Mouse (Mus musculus): ENCODE data around the gene 2310022A10Rik. TPM values are rescaled to one million over a fixed set of nuclear protein-coding genes. Genes with fewer than 3 reads are reported as not detected.
A peak's percentile ranks its signal among the peaks of the same experiment; 100 is the strongest.

2310022A10Rik gene
- polyA plus RNA-seq, 1 experiment from 2014 or later: 35.8 TPM

- H3K4me1 ChIP-seq: no peaks in the 10 kb centered on the region
- H3K9me3 ChIP-seq: no peaks in the 10 kb centered on the region
- no peak overlapping the region for H3K9ac ChIP-seq
- WGBS: 26% methylated on average over 10 of the region's 10 CpGs
- H3K36me3 ChIP-seq: peaks cover 16% of the 10 kb centered on the region
- H3K27ac ChIP-seq: no peak overlapping the region
- H3K4me3 ChIP-seq: no peak overlapping the region
- no peaks in the 10 kb centered on the region for H3K27me3 ChIP-seq
- ATAC-seq (ENCODE audit: insufficient number of reproducible peaks, insufficient read depth, low FRiP score, low TSS enrichment): peak; percentile 54; the same call in 1 of the 2 replicates
- no peak overlapping the region for H3K4me2 ChIP-seq (replicated peaks)
Measured at GRCm38 (mm10) chr7:27526039-27526827, 26.8 kb upstream of the 2310022A10Rik start.

- no peak overlapping the region for H3K9ac ChIP-seq
- no peaks in the 10 kb centered on the region for H3K9me3 ChIP-seq
- no peak for ATAC-seq (ENCODE audit: insufficient number of reproducible peaks, insufficient read depth, low FRiP score, low TSS enrichment)
- H3K27me3 ChIP-seq: no peaks in the 10 kb centered on the region
- 84% methylated on average over 21 of the region's 21 CpGs for WGBS
- H3K27ac ChIP-seq: no peak overlapping the region
- no peaks in the 10 kb centered on the region for H3K4me1 ChIP-seq
- H3K36me3 ChIP-seq: peaks cover 42% of the 10 kb centered on the region
- H3K4me2 ChIP-seq (replicated peaks): no peak overlapping the region
- no peak overlapping the region for H3K4me3 ChIP-seq
Measured at GRCm38 (mm10) chr7:27529070-27529469, 24.0 kb upstream of the 2310022A10Rik start.

GRCm38 (mm10) chr7:27530937-27531336 is 22.1 kb upstream of the 2310022A10Rik start:
- Histone ChIP-seq H3K36me3 (peaks cover 51% of the 10 kb centered on the region), H3K9ac (no peak overlapping the region), H3K27ac (no peak overlapping the region), H3K4me1 (no peaks in the 10 kb centered on the region), H3K27me3 (no peaks in the 10 kb centered on the region), H3K9me3 (no peaks in the 10 kb centered on the region), H3K4me3 (no peak overlapping the region), H3K4me2 (replicated peaks) (no peak overlapping the region)
- 77% methylated on average over 3 of the region's 3 CpGs for WGBS
- no peak for ATAC-seq (ENCODE audit: insufficient number of reproducible peaks, insufficient read depth, low FRiP score, low TSS enrichment)

GRCm38 (mm10) chr7:27531707-27532106 is 21.3 kb upstream of the 2310022A10Rik start:
- Histone ChIP-seq H3K36me3 (peaks cover 58% of the 10 kb centered on the region), H3K27me3 (no peaks in the 10 kb centered on the region), H3K9me3 (no peaks in the 10 kb centered on the region), H3K4me1 (no peaks in the 10 kb centered on the region), H3K9ac (no peak overlapping the region), H3K27ac (no peak overlapping the region), H3K4me3 (no peak overlapping the region), H3K4me2 (replicated peaks) (no peak overlapping the region)
- ATAC-seq (ENCODE audit: insufficient number of reproducible peaks, insufficient read depth, low FRiP score, low TSS enrichment): peak; percentile 36; the same call in 1 of the 2 replicates
- 92% methylated on average over 10 of the region's 10 CpGs for WGBS

GRCm38 (mm10) chr7:27532480-27533050 is 20.5 kb upstream of the 2310022A10Rik start:
- no peak overlapping the region for H3K9ac ChIP-seq
- H3K4me1 ChIP-seq: no peaks in the 10 kb centered on the region
- ATAC-seq (ENCODE audit: insufficient number of reproducible peaks, insufficient read depth, low FRiP score, low TSS enrichment): no peak
- no peaks in the 10 kb centered on the region for H3K9me3 ChIP-seq
- peaks cover 65% of the 10 kb centered on the region for H3K36me3 ChIP-seq
- no peak overlapping the region for H3K4me2 ChIP-seq (replicated peaks)
- no peak overlapping the region for H3K27ac ChIP-seq
- WGBS: 87% methylated on average over 9 of the region's 9 CpGs
- H3K4me3 ChIP-seq: no peak overlapping the region
- H3K27me3 ChIP-seq: no peaks in the 10 kb centered on the region

DNA sequence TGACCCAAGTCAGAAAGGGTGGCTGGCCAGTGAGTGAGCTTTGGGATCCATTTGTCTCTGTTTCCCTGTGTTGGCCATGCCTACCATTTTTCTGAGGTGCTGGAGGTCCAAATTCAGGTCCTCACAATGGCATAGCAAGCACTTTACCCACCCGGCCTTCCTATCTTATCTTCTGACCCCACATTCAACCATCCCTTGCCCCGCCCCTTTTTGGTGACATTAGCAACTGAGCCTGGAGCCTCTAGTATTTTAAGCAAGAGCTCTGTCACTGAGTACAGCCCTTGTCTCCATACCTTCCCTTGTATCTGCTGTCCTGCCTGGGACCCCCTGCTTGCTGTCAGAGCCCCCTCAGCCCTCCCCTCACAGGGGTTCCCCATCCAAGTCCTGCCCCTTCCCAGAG is 17.6 kb upstream of the 2310022A10Rik start:
- H3K9me3 ChIP-seq: no peaks in the 10 kb centered on the region
- H3K27me3 ChIP-seq: no peaks in the 10 kb centered on the region
- 87% methylated on average over 2 of the region's 2 CpGs for WGBS
- no peak overlapping the region for H3K4me3 ChIP-seq
- H3K4me1 ChIP-seq: no peaks in the 10 kb centered on the region
- H3K36me3 ChIP-seq: peaks cover 78% of the 10 kb centered on the region
- no peak overlapping the region for H3K27ac ChIP-seq
- H3K4me2 ChIP-seq (replicated peaks): no peak overlapping the region
- no peak overlapping the region for H3K9ac ChIP-seq
- no peak for ATAC-seq (ENCODE audit: insufficient number of reproducible peaks, insufficient read depth, low FRiP score, low TSS enrichment)

DNA sequence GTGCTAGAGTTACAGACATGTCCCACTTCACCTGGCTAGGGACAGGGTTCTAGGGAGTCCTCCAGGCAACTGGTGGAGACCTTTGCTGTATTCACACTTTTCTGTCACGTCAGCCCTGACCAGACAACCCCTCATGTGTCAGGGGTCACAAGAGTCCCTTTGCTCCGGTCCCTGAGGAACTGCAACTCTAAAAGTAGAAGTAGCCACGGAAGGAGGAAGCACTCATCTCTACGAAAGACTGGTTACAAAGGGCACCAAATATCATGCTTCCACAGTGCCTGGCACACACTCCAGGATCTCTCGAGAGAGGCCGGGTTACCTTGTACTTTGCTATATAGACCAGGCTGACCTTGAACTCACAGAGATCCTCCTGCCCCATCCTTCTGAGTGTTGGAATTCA is 16.4 kb upstream of the 2310022A10Rik start:
- WGBS: 89% methylated on average over 6 of the region's 6 CpGs
- H3K27me3 ChIP-seq: no peaks in the 10 kb centered on the region
- H3K27ac ChIP-seq: no peak overlapping the region
- no peak overlapping the region for H3K4me3 ChIP-seq
- H3K9me3 ChIP-seq: no peaks in the 10 kb centered on the region
- H3K9ac ChIP-seq: no peak overlapping the region
- peaks cover 72% of the 10 kb centered on the region for H3K36me3 ChIP-seq
- peaks cover 4% of the 10 kb centered on the region; the same call in 1 of the 2 replicates for H3K4me1 ChIP-seq
- no peak overlapping the region for H3K4me2 ChIP-seq (replicated peaks)
- no peak for ATAC-seq (ENCODE audit: insufficient number of reproducible peaks, insufficient read depth, low FRiP score, low TSS enrichment)

GRCm38 (mm10) chr7:27537998-27538397 is 15.0 kb upstream of the 2310022A10Rik start:
- no peak overlapping the region for H3K4me3 ChIP-seq
- 90% methylated on average over 8 of the region's 8 CpGs for WGBS
- H3K27ac ChIP-seq: no peak overlapping the region
- H3K9me3 ChIP-seq: no peaks in the 10 kb centered on the region
- no peak for ATAC-seq (ENCODE audit: insufficient number of reproducible peaks, insufficient read depth, low FRiP score, low TSS enrichment)
- H3K9ac ChIP-seq: no peak overlapping the region
- H3K4me1 ChIP-seq: peaks cover 11% of the 10 kb centered on the region; the same call in 1 of the 2 replicates
- H3K27me3 ChIP-seq: no peaks in the 10 kb centered on the region
- H3K36me3 ChIP-seq: peaks cover 58% of the 10 kb centered on the region
- H3K4me2 ChIP-seq (replicated peaks): no peak overlapping the region

- H3K4me3 ChIP-seq: no peak overlapping the region
- H3K27ac ChIP-seq: no peak overlapping the region
- no peaks in the 10 kb centered on the region for H3K9me3 ChIP-seq
- H3K4me1 ChIP-seq: peaks cover 11% of the 10 kb centered on the region; the same call in 1 of the 2 replicates
- ATAC-seq (ENCODE audit: insufficient number of reproducible peaks, insufficient read depth, low FRiP score, low TSS enrichment): no peak
- no peaks in the 10 kb centered on the region for H3K27me3 ChIP-seq
- H3K9ac ChIP-seq: no peak overlapping the region
- no peak overlapping the region for H3K4me2 ChIP-seq (replicated peaks)
- H3K36me3 ChIP-seq: peaks cover 50% of the 10 kb centered on the region
- WGBS: 82% methylated on average over 2 of the region's 2 CpGs
Measured at GRCm38 (mm10) chr7:27538797-27539196, 14.2 kb upstream of the 2310022A10Rik start.

GRCm38 (mm10) chr7:27540521-27540920 is 12.5 kb upstream of the 2310022A10Rik start:
- H3K27ac ChIP-seq: no peak overlapping the region
- no peaks in the 10 kb centered on the region for H3K27me3 ChIP-seq
- no peak overlapping the region for H3K9ac ChIP-seq
- ATAC-seq (ENCODE audit: insufficient number of reproducible peaks, insufficient read depth, low FRiP score, low TSS enrichment): no peak
- H3K4me1 ChIP-seq: peaks cover 11% of the 10 kb centered on the region; the same call in 1 of the 2 replicates
- no peak overlapping the region for H3K4me2 ChIP-seq (replicated peaks)
- no peak overlapping the region for H3K4me3 ChIP-seq
- no peaks in the 10 kb centered on the region for H3K9me3 ChIP-seq
- H3K36me3 ChIP-seq: peaks cover 43% of the 10 kb centered on the region
- 71% methylated on average over 2 of the region's 2 CpGs for WGBS

GRCm38 (mm10) chr7:27540935-27541334 is 12.1 kb upstream of the 2310022A10Rik start:
- H3K4me3 ChIP-seq: no peak overlapping the region
- no peak overlapping the region for H3K4me2 ChIP-seq (replicated peaks)
- peaks cover 11% of the 10 kb centered on the region; the same call in 1 of the 2 replicates for H3K4me1 ChIP-seq
- 87% methylated on average over 6 of the region's 6 CpGs for WGBS
- no peak overlapping the region for H3K27ac ChIP-seq
- no peak overlapping the region for H3K9ac ChIP-seq
- peaks cover 41% of the 10 kb centered on the region for H3K36me3 ChIP-seq
- H3K9me3 ChIP-seq: no peaks in the 10 kb centered on the region
- no peak for ATAC-seq (ENCODE audit: insufficient number of reproducible peaks, insufficient read depth, low FRiP score, low TSS enrichment)
- H3K27me3 ChIP-seq: no peaks in the 10 kb centered on the region

GRCm38 (mm10) chr7:27541431-27541830 is 11.6 kb upstream of the 2310022A10Rik start:
- Histone ChIP-seq H3K4me2 (replicated peaks) (peak overlapping the region; percentile 89; the same call in 1 of the 2 replicates), H3K4me3 (no peak overlapping the region), H3K27me3 (no peaks in the 10 kb centered on the region), H3K9ac (peak overlapping the region; percentile 62; the same call in 1 of the 2 replicates), H3K36me3 (peaks cover 36% of the 10 kb centered on the region), H3K9me3 (no peaks in the 10 kb centered on the region), H3K4me1 (peaks cover 11% of the 10 kb centered on the region; the same call in 1 of the 2 replicates), H3K27ac (no peak overlapping the region)
- WGBS: 80% methylated on average over 16 of the region's 16 CpGs
- no peak for ATAC-seq (ENCODE audit: insufficient number of reproducible peaks, insufficient read depth, low FRiP score, low TSS enrichment)
